Mouse (Mus musculus): Measurements from ENCODE around the gene Adprhl1. TPM values are rescaled to one million over a fixed set of nuclear protein-coding genes. Genes with fewer than 3 reads are reported as not detected.

Adprhl1 gene
- polyA plus RNA-seq, 1 experiment: not detected

GRCm38 (mm10) chr8:13287304-13287691 is 33.3 kb upstream of the Adprhl1 start:
- Histone ChIP-seq H3K4me3 (replicated peaks; ENCODE audit: control insufficient read depth, low read depth, low read length) (peak overlapping the region; percentile 99), H3K4me1 (ENCODE audit: control insufficient read depth, insufficient read depth, low read length) (peaks cover 2% of the 10 kb centered on the region; the same call in 1 of the 2 replicates), H3K27ac (ENCODE audit: control insufficient read depth, insufficient read depth, low read depth, low read length, poor library complexity) (peak overlapping the region; percentile 100)
- under 1% methylated on average over 34 of the region's 34 CpGs for WGBS
- TF ChIP-seq CTCF (IDR thresholded peaks at IDR 0.05; ENCODE audit: control insufficient read depth, insufficient read depth, low read length) (no peak), POLR2A (IDR thresholded peaks at IDR 0.05; ENCODE audit: borderline replicate concordance, control insufficient read depth, low read depth, low read length) (peak; percentile 83)

DNA sequence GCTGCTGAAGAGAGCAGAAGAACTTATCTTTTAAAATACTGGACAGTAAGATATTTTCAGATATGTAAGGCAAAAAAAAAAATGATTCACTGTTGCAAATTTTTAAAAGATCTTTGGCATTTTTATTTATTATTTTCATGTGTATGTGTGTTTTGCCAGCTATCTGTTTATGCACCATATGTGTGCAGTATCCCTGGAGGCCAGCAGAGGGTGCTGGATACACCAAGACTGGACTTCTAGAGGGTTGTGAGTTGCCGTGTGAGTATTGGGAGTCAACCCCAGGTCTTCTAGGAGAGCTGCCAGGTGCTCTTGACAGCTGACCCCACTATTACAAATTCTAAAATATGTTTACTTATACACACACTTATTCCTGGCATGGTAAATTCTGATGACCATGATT is 29.2 kb upstream of the Adprhl1 start:
- 77% methylated on average over 1 of the region's 1 CpGs for WGBS
- H3K4me3 ChIP-seq (replicated peaks; ENCODE audit: control insufficient read depth, low read depth, low read length): no peak overlapping the region
- peaks cover 2% of the 10 kb centered on the region; the same call in 1 of the 2 replicates for H3K4me1 ChIP-seq (ENCODE audit: control insufficient read depth, insufficient read depth, low read length)
- no peak for TF ChIP-seq POLR2A (IDR thresholded peaks at IDR 0.05; ENCODE audit: borderline replicate concordance, control insufficient read depth, low read depth, low read length)
- no peak for TF ChIP-seq CTCF (IDR thresholded peaks at IDR 0.05; ENCODE audit: control insufficient read depth, insufficient read depth, low read length)
- no peak overlapping the region for H3K27ac ChIP-seq (ENCODE audit: control insufficient read depth, insufficient read depth, low read depth, low read length, poor library complexity)

- no peak overlapping the region for H3K27ac ChIP-seq (ENCODE audit: control insufficient read depth, insufficient read depth, low read depth, low read length, poor library complexity)
- H3K4me1 ChIP-seq (ENCODE audit: control insufficient read depth, insufficient read depth, low read length): no peaks in the 10 kb centered on the region; the same call in 1 of the 2 replicates
- H3K4me3 ChIP-seq (replicated peaks; ENCODE audit: control insufficient read depth, low read depth, low read length): no peak overlapping the region
- TF ChIP-seq POLR2A (IDR thresholded peaks at IDR 0.05; ENCODE audit: borderline replicate concordance, control insufficient read depth, low read depth, low read length): no peak
- TF ChIP-seq CTCF (IDR thresholded peaks at IDR 0.05; ENCODE audit: control insufficient read depth, insufficient read depth, low read length): no peak
- 59% methylated on average over 5 of the region's 5 CpGs for WGBS
Observed at GRCm38 (mm10) chr8:13276941-13277447, 23.0 kb upstream of the Adprhl1 start.

GRCm38 (mm10) chr8:13272834-13273233 is 18.9 kb upstream of the Adprhl1 start:
- Histone ChIP-seq H3K27ac (ENCODE audit: control insufficient read depth, insufficient read depth, low read depth, low read length, poor library complexity) (no peak overlapping the region), H3K4me1 (ENCODE audit: control insufficient read depth, insufficient read depth, low read length) (no peaks in the 10 kb centered on the region; the same call in 1 of the 2 replicates), H3K4me3 (replicated peaks; ENCODE audit: control insufficient read depth, low read depth, low read length) (no peak overlapping the region)
- WGBS: 83% methylated on average over 5 of the region's 5 CpGs
- TF ChIP-seq CTCF (IDR thresholded peaks at IDR 0.05; ENCODE audit: control insufficient read depth, insufficient read depth, low read length) (no peak), POLR2A (IDR thresholded peaks at IDR 0.05; ENCODE audit: borderline replicate concordance, control insufficient read depth, low read depth, low read length) (no peak)

GRCm38 (mm10) chr8:13267566-13267965 is 13.6 kb upstream of the Adprhl1 start:
- Histone ChIP-seq H3K4me3 (replicated peaks; ENCODE audit: control insufficient read depth, low read depth, low read length) (no peak overlapping the region), H3K27ac (ENCODE audit: control insufficient read depth, insufficient read depth, low read depth, low read length, poor library complexity) (no peak overlapping the region), H3K4me1 (ENCODE audit: control insufficient read depth, insufficient read depth, low read length) (no peaks in the 10 kb centered on the region)
- TF ChIP-seq CTCF (IDR thresholded peaks at IDR 0.05; ENCODE audit: control insufficient read depth, insufficient read depth, low read length) (no peak), POLR2A (IDR thresholded peaks at IDR 0.05; ENCODE audit: borderline replicate concordance, control insufficient read depth, low read depth, low read length) (no peak)
- WGBS: 68% methylated on average over 2 of the region's 2 CpGs

- H3K4me3 ChIP-seq (replicated peaks; ENCODE audit: control insufficient read depth, low read depth, low read length): no peak overlapping the region
- TF ChIP-seq POLR2A (IDR thresholded peaks at IDR 0.05; ENCODE audit: borderline replicate concordance, control insufficient read depth, low read depth, low read length) (no peak), CTCF (IDR thresholded peaks at IDR 0.05; ENCODE audit: control insufficient read depth, insufficient read depth, low read length) (no peak)
- WGBS: 28% methylated on average over 3 of the region's 3 CpGs
- H3K4me1 ChIP-seq (ENCODE audit: control insufficient read depth, insufficient read depth, low read length): no peaks in the 10 kb centered on the region
- H3K27ac ChIP-seq (ENCODE audit: control insufficient read depth, insufficient read depth, low read depth, low read length, poor library complexity): no peak overlapping the region
Observed at GRCm38 (mm10) chr8:13263376-13263775, 9.4 kb upstream of the Adprhl1 start.

DNA sequence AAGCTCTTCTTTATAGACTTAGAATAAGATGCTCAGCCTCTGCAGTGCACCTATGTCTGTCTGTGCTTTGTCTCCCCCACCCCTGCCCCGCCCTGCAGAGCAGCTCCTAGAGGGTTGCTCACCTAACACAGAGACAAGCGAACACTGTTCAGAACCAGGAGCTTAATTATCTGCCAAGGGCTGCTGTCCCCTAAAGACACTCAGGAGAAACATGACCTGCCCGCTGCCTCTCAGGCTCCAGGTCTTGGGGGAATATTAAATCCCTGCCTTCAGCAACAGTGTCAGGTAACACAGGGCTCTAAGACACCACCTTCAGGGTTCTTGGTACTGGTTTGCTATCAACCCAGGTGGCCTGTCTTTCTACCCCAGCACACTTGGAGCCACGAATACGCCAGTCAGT is 549 bp downstream of the Adprhl1 start:
- TF ChIP-seq CTCF (IDR thresholded peaks at IDR 0.05; ENCODE audit: control insufficient read depth, insufficient read depth, low read length) (no peak), POLR2A (IDR thresholded peaks at IDR 0.05; ENCODE audit: borderline replicate concordance, control insufficient read depth, low read depth, low read length) (no peak)
- no peaks in the 10 kb centered on the region for H3K4me1 ChIP-seq (ENCODE audit: control insufficient read depth, insufficient read depth, low read length)
- H3K4me3 ChIP-seq (replicated peaks; ENCODE audit: control insufficient read depth, low read depth, low read length): no peak overlapping the region
- WGBS: 86% methylated on average over 5 of the region's 5 CpGs
- H3K27ac ChIP-seq (ENCODE audit: control insufficient read depth, insufficient read depth, low read depth, low read length, poor library complexity): no peak overlapping the region

DNA sequence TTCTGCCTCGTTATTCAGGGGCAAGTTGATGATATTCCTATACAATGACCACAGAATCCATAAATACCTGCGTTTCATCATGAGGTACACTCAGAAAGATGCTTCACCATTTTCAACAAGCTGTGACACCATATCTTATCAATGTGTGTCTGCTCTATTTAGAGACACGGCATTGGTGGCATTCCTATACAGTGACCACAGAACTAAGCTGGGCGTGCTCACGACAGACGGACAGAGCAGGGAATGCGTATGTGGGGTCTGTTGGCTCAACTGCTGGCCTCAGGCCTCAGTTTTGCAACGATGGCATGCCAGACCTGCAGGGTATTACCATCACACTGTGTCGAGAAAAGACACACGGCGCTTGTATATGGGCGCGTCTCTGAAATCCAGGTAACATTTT is 1.1 kb downstream of the Adprhl1 start:
- WGBS: 88% methylated on average over 13 of the region's 13 CpGs
- H3K4me3 ChIP-seq (replicated peaks; ENCODE audit: control insufficient read depth, low read depth, low read length): no peak overlapping the region

More for the DNA sequence above, 1.1 kb downstream of the Adprhl1 start:
- TF ChIP-seq POLR2A (IDR thresholded peaks at IDR 0.05; ENCODE audit: borderline replicate concordance, control insufficient read depth, low read depth, low read length) (no peak), CTCF (IDR thresholded peaks at IDR 0.05; ENCODE audit: control insufficient read depth, insufficient read depth, low read length) (no peak)
- H3K4me1 ChIP-seq (ENCODE audit: control insufficient read depth, insufficient read depth, low read length): no peaks in the 10 kb centered on the region
- no peak overlapping the region for H3K27ac ChIP-seq (ENCODE audit: control insufficient read depth, insufficient read depth, low read depth, low read length, poor library complexity)
